Mouse (Mus musculus) hindbrain, postnatal 0 days (tissue): Measurements from ENCODE around the gene Hdhd3. TPM values are rescaled to one million over a fixed set of nuclear protein-coding genes. Genes with fewer than 3 reads are reported as not detected.
A peak's percentile ranks its signal among the peaks of the same experiment; 100 is the strongest.

Experiments used
- ATAC-seq: fragments of 200-750 bp; cut with Nextera tagmentation; 2 replicates; pipeline ENCODE4 v1.8.0; 2017; ENCODE audit warnings: mild to moderate bottlenecking, moderate TSS enrichment, moderate library complexity
- DNase-seq: peaks from one replicate; pipeline ENCODE4 v3.0.0-alpha.2; 2015; ENCODE audit warnings: low spot score
- H3K27ac ChIP-seq: fragments of 300-500 bp; sonication (generic); 2 replicates; pipeline ENCODE4 v1.5.1; 2014; ENCODE audit warnings: mild to moderate bottlenecking
- H3K27me3 ChIP-seq: fragments of 300-500 bp; sonication (generic); 2 replicates; pipeline ENCODE4 v1.6.1; 2014; ENCODE audit warnings: low read length, mixed read lengths; ENCODE audit not compliant: insufficient read depth
- H3K36me3 ChIP-seq: fragments of 300-500 bp; sonication (generic); 2 replicates; pipeline ENCODE4 v1.6.1; 2014; ENCODE audit warnings: low read length, mixed read lengths; ENCODE audit not compliant: insufficient read depth
- H3K4me1 ChIP-seq: fragments of 300-500 bp; sonication (generic); 2 replicates; pipeline ENCODE4 v1.6.1; 2014; ENCODE audit warnings: antibody characterized with exemption, low read length, mixed read lengths; ENCODE audit not compliant: insufficient read depth
- H3K4me2 ChIP-seq: fragments of 300-500 bp; sonication (generic); 2 replicates; pipeline ENCODE4 v1.6.1; 2014; ENCODE audit warnings: low read depth, mild to moderate bottlenecking, low read length, moderate library complexity, mixed read lengths
- H3K4me3 ChIP-seq: fragments of 300-500 bp; sonication (generic); 2 replicates; pipeline ENCODE4 v1.5.1; 2014; ENCODE audit warnings: low read length
- H3K9ac ChIP-seq: fragments of 300-500 bp; sonication (generic); replicated peaks from 2 replicates; pipeline ENCODE4 v1.6.1; 2014; ENCODE audit warnings: mild to moderate bottlenecking, low read length, moderate library complexity, mixed read lengths
- H3K9me3 ChIP-seq: fragments of 300-500 bp; sonication (generic); 2 replicates; pipeline ENCODE4 v1.6.1; 2016; ENCODE audit warnings: low read length, mixed read lengths
- CTCF ChIP-seq: IDR thresholded peaks from 2 replicates; pipeline ENCODE4 v1.5.1; 2016; ENCODE audit warnings: antibody characterized with exemption, control low read depth, low read depth
- WGBS: fragments of 180-500 bp; shearing (Covaris S2); extraction: QIAGEN DNeasy Blood & Tissue Kit; methylation state at CpG from one replicate; pipeline ENCODE4 v1.1.7; 2014; 5-methylcytosine and 5-hydroxymethylcytosine counted together
- polyA plus RNA-seq: library from polyadenylated mRNA; unstranded; fragments of >200 nt; fragmentation: Nextera tagmentation; extraction: Ambion mirVana; gene quantifications from 2 replicates; pipeline ENCODE4 v1.2.1, GENCODE M21; 2015
- total RNA-seq: library from RNA; depleted of rRNA; stranded (reverse); fragments of >200 nt; gene quantifications from 2 replicates; pipeline ENCODE4 v1.2.3, GENCODE M21; 2014; rRNA removed

The Hdhd3 gene
- total and polyA plus RNA-seq, 2 experiments from 2014 or later, result 5.1 to 5.8 TPM

- Histone ChIP-seq H3K4me3 (no peak overlapping the region), H3K27ac (no peak overlapping the region), H3K36me3 (no peaks in the 10 kb centered on the region), H3K9ac (no peak overlapping the region), H3K4me2 (no peak overlapping the region), H3K9me3 (no peaks in the 10 kb centered on the region), H3K4me1 (no peaks in the 10 kb centered on the region), H3K27me3 (no peaks in the 10 kb centered on the region)
- no peak for TF ChIP-seq CTCF
- 91% methylated on average over 2 of the region's 2 CpGs for WGBS
- ATAC-seq, result no peak
- no peak for DNase-seq
Observed at GRCm38 (mm10) chr4:62472071-62472470, 31.2 kb downstream of the Hdhd3 start.

GRCm38 (mm10) chr4:62470598-62471051 lies 32.6 kb downstream of the Hdhd3 start, which contains the start of gene Wdr31:
Gene Wdr31 (minus strand): TSS chr4:62470896.
- ATAC-seq, result peak; percentile 97
- TF ChIP-seq CTCF, result no peak
- H3K9me3 ChIP-seq, result no peaks in the 10 kb centered on the region
- WGBS, result under 1% methylated on average over 30 of the region's 30 CpGs
- peak within 1 kb of the TSS; percentile 59 for H3K27ac ChIP-seq
- peak within 1 kb of the TSS; percentile 71 for H3K4me2 ChIP-seq
- H3K4me3 ChIP-seq, result peak within 1 kb of the TSS; percentile 55
- no peaks in the 10 kb centered on the region for H3K4me1 ChIP-seq
- peak; percentile 89 for DNase-seq
- no peaks in the 10 kb centered on the region for H3K27me3 ChIP-seq
- H3K36me3 ChIP-seq, result no peaks in the 10 kb centered on the region
- H3K9ac ChIP-seq, result peak within 1 kb of the TSS; percentile 49

DNA sequence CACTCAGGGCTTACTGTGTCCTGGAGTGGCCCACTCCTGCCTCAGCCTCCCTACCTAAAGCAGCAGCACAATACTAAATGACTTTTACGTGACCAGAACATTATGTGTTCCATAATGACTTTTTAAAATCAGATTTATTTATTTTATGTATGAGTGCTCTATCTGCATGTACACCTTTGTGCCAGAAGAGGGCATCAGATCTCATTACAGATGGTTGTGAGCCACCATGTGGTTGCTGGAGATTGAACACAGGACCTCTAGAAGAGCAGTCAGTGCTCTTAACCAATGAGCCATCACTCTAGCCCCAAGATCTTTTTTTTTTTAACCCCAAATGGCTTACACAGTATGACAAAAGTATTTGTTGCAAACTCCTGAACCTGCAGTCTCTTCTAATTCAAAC lies 35.1 kb downstream of the Hdhd3 start:
- Histone ChIP-seq H3K4me3 (no peak overlapping the region), H3K27ac (no peak overlapping the region), H3K4me2 (no peak overlapping the region), H3K9ac (no peak overlapping the region), H3K27me3 (no peaks in the 10 kb centered on the region), H3K9me3 (no peaks in the 10 kb centered on the region), H3K4me1 (no peaks in the 10 kb centered on the region), H3K36me3 (peaks cover 1% of the 10 kb centered on the region; the same call in 1 of the 2 replicates)
- ATAC-seq (no peak), DNase-seq (no peak)
- TF ChIP-seq CTCF, result peak; percentile 33
- WGBS, result 89% methylated on average over 1 of the region's 1 CpGs

GRCm38 (mm10) chr4:62463124-62463523 lies 40.1 kb downstream of the Hdhd3 start:
- Histone ChIP-seq H3K36me3 (peaks cover 8% of the 10 kb centered on the region; the same call in 1 of the 2 replicates), H3K27me3 (no peaks in the 10 kb centered on the region), H3K9ac (no peak overlapping the region), H3K4me2 (no peak overlapping the region), H3K9me3 (no peaks in the 10 kb centered on the region), H3K4me3 (no peak overlapping the region), H3K27ac (no peak overlapping the region), H3K4me1 (no peaks in the 10 kb centered on the region)
- TF ChIP-seq CTCF, result no peak
- 77% methylated on average over 2 of the region's 2 CpGs for WGBS
- no peak for ATAC-seq
- no peak for DNase-seq

DNA sequence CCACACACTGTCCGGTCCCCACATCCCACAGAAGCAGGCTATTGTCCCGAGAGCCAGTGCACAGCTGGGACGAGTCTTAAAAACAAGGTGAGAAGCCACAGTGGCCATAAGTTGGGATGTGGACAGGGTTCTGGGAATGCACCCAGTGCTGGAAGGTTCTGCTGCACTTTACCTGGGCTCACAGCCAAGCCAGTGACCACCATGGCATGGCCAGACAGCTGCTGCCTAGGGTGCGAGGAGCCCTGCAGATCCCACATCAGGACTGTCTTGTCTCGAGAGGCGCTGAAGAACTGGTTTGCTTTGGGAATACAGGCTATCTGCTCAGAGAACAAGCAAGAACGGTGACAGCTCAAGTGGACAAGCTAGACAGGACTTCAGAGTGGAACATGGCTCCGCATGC lies 42.9 kb downstream of the Hdhd3 start:
- Histone ChIP-seq H3K4me1 (no peaks in the 10 kb centered on the region), H3K9ac (no peak overlapping the region), H3K27me3 (no peaks in the 10 kb centered on the region), H3K36me3 (peaks cover 8% of the 10 kb centered on the region; the same call in 1 of the 2 replicates), H3K9me3 (no peaks in the 10 kb centered on the region), H3K4me2 (no peak overlapping the region), H3K27ac (no peak overlapping the region), H3K4me3 (no peak overlapping the region)
- DNase-seq (no peak), ATAC-seq (no peak)
- 92% methylated on average over 8 of the region's 8 CpGs for WGBS
- TF ChIP-seq CTCF, result no peak

- H3K4me2 ChIP-seq, result no peak overlapping the region
Observed at GRCm38 (mm10) chr4:62459081-62459480, 44.2 kb downstream of the Hdhd3 start.

GRCm38 (mm10) chr4:62454995-62455394 lies 48.3 kb downstream of the Hdhd3 start:
- Histone ChIP-seq H3K9me3 (no peaks in the 10 kb centered on the region), H3K4me2 (no peak overlapping the region), H3K4me3 (no peak overlapping the region), H3K27me3 (no peaks in the 10 kb centered on the region), H3K36me3 (no peaks in the 10 kb centered on the region), H3K9ac (no peak overlapping the region), H3K4me1 (no peaks in the 10 kb centered on the region), H3K27ac (no peak overlapping the region)
- 63% methylated on average over 5 of the region's 5 CpGs for WGBS
- peak; percentile 68 for TF ChIP-seq CTCF
- ATAC-seq (peak; percentile 61; the same call in 1 of the 2 replicates), DNase-seq (peak; percentile 46)

More at GRCm38 (mm10) chr4:62459081-62459480, 44.2 kb downstream of the Hdhd3 start:
- no peaks in the 10 kb centered on the region for H3K4me1 ChIP-seq
- peaks cover 8% of the 10 kb centered on the region; the same call in 1 of the 2 replicates for H3K36me3 ChIP-seq
- no peak for DNase-seq
- WGBS, result 64% methylated on average over 3 of the region's 3 CpGs
- H3K9me3 ChIP-seq, result no peaks in the 10 kb centered on the region
- no peak for TF ChIP-seq CTCF
- H3K27ac ChIP-seq, result no peak overlapping the region
- ATAC-seq, result no peak
- no peak overlapping the region for H3K4me3 ChIP-seq
- H3K9ac ChIP-seq, result no peak overlapping the region
- H3K27me3 ChIP-seq, result no peaks in the 10 kb centered on the region

Other genes with a start within 250 kb of the Hdhd3 start
- gene Slc31a2, start 240.9 kb downstream of the Hdhd3 start, total RNA-seq, result 17.7 and 19.3 TPM in 2 replicates
- gene Slc31a2, start 240.9 kb downstream of the Hdhd3 start, polyA plus RNA-seq, result 12.1 and 12.2 TPM in 2 replicates
- 38.3 and 43.0 TPM in 2 replicates for gene Fkbp15, start 142.9 kb downstream of the Hdhd3 start, total RNA-seq
- 22.6 and 23.7 TPM in 2 replicates for gene Fkbp15, start 142.9 kb downstream of the Hdhd3 start, polyA plus RNA-seq
- 17.3 and 20.8 TPM in 2 replicates for gene Slc31a1, start 142.7 kb downstream of the Hdhd3 start, total RNA-seq
- 45.3 and 46.3 TPM in 2 replicates for gene Slc31a1, start 142.7 kb downstream of the Hdhd3 start, polyA plus RNA-seq
- 24.7 and 30.1 TPM in 2 replicates for gene Cdc26, start 94.8 kb downstream of the Hdhd3 start, total RNA-seq
- 75.2 and 78.3 TPM in 2 replicates for gene Cdc26, start 94.8 kb downstream of the Hdhd3 start, polyA plus RNA-seq
- gene Prpf4, start 94.7 kb downstream of the Hdhd3 start, total RNA-seq, result 14.3 and 19.6 TPM in 2 replicates
- gene Prpf4, start 94.7 kb downstream of the Hdhd3 start, polyA plus RNA-seq, result 12.2 and 13.8 TPM in 2 replicates
- 0.93 and 3.4 TPM in 2 replicates for gene Rnf183, start 68.2 kb downstream of the Hdhd3 start, total RNA-seq
- gene Rnf183, start 68.2 kb downstream of the Hdhd3 start, polyA plus RNA-seq, result 0.14 TPM in 1 of 2 replicates, not detected in the other
- gene Wdr31, start 32.6 kb downstream of the Hdhd3 start, total RNA-seq, result 3.5 and 4.3 TPM in 2 replicates
- 16.4 and 17.6 TPM in 2 replicates for gene Wdr31, start 32.6 kb downstream of the Hdhd3 start, polyA plus RNA-seq
- 0.37 and 2.0 TPM in 2 replicates for gene Bspry, start 23.4 kb downstream of the Hdhd3 start, total RNA-seq
- 0.95 and 0.96 TPM in 2 replicates for gene Bspry, start 23.4 kb downstream of the Hdhd3 start, polyA plus RNA-seq
- 50.4 and 50.9 TPM in 2 replicates for gene Alad, start 16.5 kb upstream of the Hdhd3 start, total RNA-seq
- 69.3 and 70.5 TPM in 2 replicates for gene Alad, start 16.5 kb upstream of the Hdhd3 start, polyA plus RNA-seq
- 19.0 and 25.1 TPM in 2 replicates for gene Pole3, start 21.6 kb upstream of the Hdhd3 start, total RNA-seq
- 66.5 and 70.0 TPM in 2 replicates for gene Pole3, start 21.6 kb upstream of the Hdhd3 start, polyA plus RNA-seq
- gene 4933430I17Rik, start 21.9 kb upstream of the Hdhd3 start, total RNA-seq, result 1.0 TPM in 1 of 2 replicates, not detected in the other
- gene 4933430I17Rik, start 21.9 kb upstream of the Hdhd3 start, polyA plus RNA-seq, result 0.74 and 0.83 TPM in 2 replicates
- 71.0 and 71.9 TPM in 2 replicates for gene Rgs3, start 56.4 kb upstream of the Hdhd3 start, total RNA-seq
- gene Rgs3, start 56.4 kb upstream of the Hdhd3 start, polyA plus RNA-seq, result 44.3 and 44.6 TPM in 2 replicates